Mouse (Mus musculus) induced T-regulatory cell, adult 2 months (primary cell): ENCODE measurements around the gene Aplp2.
"Not testable (repeated sequence)": the region's sequence is repeated elsewhere in the genome, so short reads cannot be mapped to it uniquely, and the experiment has no call there.

Source experiments
- DNase-seq: peaks from one replicate; pipeline ENCODE4 v3.0.0-alpha.2; 2012; ENCODE audit warnings: low read depth

Aplp2 gene

DNA sequence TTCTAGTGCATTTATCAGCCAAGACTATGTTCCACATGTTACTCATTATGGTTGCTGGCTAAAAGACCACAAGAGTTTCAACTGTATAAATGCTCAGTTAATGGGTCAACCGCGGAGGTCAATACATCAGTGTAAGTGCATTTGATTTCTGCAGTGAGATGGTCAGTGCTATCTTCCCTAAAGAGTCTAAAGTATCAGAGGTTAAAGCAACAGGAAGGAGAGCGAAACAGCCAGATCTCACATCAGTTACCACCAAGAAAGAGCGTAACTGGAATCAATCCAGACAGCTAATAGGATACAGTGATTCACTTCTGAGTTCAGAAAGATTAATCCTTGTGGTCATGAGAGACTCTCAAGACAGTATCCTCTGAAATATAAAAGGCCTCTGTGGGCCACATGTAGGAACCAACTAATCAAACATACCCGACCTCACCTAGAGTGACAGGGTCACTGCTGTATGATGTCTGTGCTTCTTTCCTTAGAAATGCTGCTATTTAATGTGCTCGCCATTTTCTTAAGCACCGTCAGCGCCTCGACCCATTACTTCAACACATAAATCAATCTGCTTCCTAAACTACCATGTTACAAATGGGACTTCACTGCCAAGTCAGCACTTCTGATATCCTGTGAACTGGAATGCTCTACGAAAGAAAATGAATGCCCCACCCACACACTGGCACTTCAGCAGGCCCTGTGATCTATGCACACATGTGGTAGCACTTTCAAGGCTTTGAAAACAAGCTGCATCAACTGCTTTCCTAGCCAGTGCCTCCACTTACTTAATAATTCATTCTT is 30.1 kb downstream of the Aplp2 start:
- DNase-seq = no peak

DNA sequence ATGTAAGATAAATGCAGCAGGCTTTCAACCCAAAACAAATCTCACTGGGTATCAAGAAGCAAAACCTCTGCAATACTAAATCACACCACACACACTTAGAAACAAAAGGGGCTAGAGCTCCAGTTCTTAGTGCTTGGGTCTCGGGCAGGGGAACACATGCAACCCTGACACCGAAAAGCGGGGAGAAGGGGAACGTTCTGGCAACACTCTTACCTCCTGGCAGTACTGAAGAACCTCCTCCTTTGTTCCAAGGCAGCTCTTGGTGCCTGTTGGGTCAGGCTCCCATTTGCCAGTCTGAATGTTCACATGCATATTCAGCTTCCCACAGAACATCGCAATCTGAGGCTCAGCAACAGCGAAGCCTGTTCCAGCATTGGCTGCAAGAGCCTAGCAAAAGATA is 33.9 kb downstream of the Aplp2 start:
- no peak for DNase-seq

DNA sequence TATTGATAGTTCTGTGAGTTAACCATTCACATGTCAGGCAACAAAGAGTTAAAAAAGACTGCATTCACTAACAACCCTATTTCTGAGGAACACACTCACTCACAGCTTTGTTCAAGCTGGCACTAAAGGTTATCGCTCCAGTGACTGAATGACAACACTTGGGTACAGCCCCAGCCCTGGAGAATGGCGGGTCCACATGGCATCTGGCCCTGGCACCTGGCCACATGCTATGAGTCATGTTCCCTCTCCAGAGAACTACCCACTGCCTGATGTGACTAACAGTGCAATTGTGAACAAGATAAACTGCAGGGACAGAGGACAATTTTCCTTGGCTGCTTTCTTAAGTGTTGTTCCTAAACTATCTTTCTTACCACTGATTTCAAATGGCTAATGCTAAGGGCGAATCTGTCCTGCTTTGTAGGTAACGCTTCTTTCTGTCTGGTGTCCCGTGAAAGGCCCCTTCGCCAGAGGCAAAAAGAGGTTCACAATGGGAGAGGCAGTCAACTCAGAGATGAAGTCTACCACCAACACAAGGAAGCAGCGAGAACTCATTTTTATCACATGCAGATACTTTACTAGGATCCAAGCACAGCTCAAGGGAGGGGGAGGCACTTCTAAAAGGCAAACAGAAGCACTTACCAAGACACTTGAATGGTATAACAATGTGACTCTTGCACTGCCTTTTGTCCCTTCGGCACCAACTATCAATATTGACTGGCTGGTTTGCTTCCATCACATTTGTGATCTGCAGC is 35.1 kb downstream of the Aplp2 start:
- no peak for DNase-seq

DNA sequence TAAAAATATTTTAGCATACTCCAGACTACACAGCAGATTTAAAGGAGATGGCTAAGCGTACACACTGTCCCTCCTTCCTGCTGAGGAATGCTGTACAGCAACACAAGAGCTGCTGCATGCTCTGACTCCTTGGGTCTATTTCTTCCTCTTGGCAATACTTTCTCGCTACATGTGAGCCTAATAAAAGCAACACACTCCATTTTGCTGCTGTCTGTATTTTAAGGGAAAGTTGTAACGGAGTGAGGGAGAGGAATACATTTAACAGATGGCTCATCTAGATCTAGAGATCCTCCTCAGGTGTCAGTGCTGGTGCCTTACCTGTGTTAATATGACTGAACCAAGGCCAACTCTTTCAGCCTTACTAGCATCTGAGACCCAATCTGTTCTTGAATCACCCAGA is 35.6 kb downstream of the Aplp2 start:
- DNase-seq = no peak

DNA sequence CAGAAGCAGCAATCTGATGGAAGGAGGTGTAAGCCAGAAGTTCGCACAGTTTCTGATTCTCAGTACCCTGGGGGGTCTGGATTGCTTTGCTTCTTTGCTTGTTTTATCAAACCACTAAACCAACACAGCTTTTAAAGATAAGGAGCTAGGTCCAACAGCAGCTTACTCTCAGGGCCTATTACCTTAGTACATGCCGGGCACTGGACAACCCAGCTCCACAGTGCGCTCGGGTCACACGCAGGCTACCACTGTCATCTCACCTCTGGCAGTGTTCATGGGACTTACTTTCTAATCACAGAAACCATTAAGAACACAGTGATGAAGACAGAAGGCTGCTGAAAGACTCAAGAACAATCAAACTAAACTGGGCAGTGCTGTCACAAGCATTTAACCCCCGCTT is 36.3 kb downstream of the Aplp2 start:
- no peak for DNase-seq

DNA sequence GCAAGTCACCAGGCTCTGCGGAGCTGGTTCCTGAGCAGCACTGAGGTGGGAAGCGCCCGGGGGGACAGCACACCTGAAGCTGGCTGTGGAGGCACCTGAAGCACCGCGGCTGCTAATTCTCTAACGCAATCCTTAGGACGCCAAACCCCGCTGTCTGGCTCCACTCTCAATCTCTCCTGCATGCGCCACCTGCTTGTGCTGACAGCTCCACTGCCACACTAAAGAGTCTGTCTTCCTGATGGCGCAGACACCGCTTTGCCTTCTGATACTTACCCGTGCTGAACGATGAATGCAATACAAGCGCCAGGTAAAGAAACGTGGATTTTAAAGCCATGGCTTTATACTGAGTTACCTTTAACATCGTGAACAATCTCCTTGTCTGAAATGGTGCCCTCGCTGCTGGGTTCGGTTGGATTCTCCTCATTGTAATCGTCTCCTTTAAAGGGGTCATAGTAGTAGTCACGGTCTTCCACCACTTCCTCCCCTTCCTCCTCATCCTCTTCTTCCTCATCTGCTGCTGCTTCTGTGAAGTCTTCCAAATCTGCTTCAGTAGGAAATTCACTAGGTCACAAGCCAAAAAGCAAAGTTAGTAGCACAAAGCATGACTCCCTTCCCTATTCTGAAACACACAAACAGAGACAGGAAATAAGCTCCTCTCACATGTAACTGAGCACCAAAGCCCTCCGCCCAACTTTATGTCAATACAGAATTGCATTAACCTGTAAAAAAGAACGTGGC is 43.1 kb downstream of the Aplp2 start:
- DNase-seq = no peak

DNA sequence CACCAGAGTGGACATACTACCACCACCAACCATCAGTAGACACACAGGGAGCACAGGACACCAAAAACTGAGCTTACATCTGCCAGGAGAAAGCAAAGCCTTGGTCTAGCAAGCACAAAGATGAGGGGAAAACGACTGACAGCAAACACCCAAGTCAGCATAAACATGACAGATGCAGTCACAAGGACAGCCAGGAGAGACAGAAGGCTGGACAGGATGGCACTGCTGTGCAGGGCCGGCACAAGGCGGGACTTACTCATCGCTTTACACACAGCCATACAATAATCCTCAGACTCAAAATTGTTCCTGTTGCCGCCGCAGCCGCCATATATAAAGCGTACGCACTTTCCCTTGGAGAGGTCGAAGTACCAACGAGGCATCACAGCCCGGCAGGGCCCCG is 44.3 kb downstream of the Aplp2 start:
- no peak for DNase-seq

DNA sequence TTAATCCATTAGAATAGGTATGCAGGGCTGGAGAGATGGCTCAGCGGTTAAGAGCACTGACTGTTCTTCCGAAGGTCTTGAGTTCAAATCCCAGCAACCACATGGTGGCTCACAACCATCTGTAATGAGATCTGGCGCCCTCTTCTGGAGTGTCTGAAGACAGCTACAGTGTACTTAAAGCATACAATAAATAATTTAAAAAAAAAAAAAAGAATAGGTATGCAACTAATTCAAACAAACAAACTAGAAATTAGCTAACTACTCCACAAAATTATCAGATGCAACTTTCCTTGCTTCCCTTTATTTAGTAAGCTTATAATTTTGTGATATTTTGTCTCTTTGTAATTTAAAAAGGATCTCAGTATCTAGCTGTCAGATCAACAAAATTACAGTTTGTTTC is 46.1 kb downstream of the Aplp2 start:
- not testable (repeated sequence) for DNase-seq

DNA sequence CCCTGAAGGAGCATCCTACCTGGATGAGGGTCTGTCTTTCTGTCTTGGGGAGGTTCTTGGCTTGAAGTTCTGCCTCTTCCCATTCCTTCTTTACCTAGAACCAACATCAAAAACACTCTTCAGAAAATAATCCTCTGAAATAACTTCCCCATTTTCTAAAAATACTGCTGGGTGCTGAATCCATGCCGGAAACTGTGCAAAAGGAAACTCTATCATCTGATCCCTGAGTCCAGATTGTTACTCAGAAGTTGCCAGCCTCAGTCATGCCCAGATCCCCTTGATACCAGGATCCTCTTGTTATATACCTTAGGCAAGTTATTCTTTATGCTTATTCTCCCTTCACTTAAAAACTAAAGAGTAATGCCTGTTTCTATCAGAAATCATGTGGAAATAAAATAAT is 48.3 kb downstream of the Aplp2 start:
- no peak for DNase-seq

DNA sequence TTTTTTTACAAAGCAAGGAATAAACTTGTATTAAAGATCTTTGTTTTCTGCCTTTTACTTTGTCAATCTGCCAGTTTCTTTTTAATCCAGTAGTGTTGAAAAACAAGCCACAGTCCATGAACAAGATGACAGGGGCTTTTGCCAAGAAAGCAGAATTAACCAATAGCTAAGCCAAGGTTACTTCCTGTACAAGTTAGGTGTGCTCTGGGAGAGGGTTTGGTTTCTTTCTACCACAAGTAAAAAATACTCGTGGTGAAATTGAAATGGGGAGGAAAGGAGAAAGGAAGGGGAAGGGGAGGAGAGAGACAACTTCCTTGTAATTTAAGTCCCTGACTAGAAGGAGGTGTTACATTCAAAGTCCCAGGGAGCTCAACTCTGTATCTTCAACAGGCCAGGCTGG is 48.7 kb downstream of the Aplp2 start:
- no peak for DNase-seq

DNA sequence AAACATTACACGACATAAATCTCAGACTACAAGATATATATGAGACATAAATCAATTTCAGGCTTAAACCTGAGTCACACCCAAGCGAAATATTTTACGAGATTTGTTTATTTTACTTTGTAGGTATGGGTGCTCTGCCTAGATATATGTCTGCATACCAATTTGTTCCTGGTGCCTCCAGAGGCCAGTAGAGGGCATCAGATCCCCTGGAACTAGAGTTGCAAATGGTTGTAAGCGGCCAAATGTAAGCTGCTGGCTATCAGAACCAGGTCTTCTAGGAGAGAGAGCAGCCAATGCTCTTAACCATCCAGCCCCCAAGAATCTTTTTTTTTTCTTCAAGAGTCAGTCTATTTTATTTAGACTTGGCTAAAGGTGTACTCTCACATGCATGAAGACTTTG is 51.7 kb downstream of the Aplp2 start:
- peak; percentile 39 for DNase-seq

DNA sequence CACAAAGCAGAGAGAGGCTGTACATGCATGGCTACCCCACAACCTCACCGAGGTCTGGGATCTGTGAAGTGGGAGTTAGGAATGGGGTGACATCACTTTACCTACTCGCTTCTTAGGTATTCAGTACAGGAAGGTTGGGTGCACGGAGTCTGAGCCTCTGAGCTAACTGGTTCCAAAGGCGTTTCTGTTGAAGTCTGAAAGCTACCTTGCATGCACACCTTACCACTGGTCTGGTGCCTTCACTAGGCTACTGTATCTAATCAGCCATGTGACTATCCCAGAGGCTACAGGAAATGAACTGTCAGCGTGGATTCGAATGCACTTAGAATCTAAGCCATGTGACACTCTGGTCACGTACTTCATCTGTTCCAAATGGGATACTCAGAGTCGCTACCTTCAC is 55.0 kb downstream of the Aplp2 start:
- no peak for DNase-seq

DNA sequence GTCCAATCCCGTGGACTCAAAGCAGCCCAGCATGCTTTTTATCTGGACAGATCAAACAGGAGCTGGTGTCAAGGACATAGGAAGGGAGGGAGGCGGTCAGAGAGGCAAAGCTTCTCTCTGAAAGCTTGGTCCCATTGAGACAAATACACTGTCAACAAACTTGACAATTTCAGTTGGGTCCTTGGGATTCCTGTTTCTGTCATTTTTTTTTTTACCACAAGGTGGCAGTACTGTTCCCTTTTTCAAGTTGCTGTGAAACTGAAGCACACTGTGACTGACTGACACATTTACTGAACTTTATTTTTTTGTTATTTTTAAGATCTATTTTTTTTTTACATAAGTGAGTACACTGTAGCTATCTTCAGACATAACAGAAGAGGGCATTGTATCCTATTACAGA is 60.6 kb downstream of the Aplp2 start:
- DNase-seq = peak; percentile 82

DNA sequence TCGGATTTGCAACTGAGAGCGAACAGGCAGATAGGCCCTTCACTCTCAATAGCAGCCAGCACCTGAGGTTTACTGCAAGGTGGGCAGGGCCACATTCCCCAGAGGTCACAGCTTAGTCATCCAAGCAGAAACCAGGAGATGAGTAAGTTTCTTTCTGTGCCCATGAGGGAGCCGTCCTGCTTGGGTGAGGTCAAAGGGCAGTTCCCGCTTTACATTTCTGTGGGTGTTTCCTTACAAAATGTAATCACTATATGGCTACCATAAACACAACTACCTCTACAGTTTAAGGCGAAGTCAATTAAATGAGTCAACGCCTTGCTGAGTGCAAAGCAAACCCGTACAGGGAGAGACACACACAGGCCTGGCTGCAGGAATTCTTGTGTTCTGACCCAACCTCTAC is 63.5 kb downstream of the Aplp2 start:
- no peak for DNase-seq

DNA sequence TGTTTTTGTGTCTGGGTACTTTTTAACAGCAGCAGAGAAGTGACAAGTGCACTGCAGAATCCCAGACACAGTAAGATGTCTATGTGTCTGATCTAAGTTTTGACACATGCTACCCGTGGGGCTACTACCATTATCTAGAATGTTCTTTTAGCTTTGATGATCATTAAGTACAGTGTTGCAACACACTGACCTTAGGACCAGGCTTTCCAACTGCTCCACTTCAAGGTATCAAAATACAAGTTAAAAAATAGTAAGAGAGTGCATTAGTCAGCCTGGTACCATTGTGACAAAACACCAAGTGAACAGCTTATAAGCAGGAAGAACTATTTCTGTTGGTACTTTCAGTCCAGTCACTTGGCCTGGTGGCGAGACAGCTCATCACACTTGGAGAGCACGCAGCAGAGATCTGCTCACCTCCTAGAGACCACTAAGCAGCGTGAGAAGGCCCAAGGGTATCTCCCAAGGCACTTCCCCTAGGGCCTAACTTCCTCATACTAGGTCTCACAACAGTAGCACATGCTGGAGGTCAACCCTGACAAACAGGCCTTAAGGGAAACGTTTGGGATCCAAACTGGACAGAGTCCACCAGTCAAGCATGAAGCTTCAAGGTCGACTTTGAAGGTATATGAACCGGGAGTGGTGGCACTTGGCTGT is 66.2 kb downstream of the Aplp2 start:
- DNase-seq = no peak

DNA sequence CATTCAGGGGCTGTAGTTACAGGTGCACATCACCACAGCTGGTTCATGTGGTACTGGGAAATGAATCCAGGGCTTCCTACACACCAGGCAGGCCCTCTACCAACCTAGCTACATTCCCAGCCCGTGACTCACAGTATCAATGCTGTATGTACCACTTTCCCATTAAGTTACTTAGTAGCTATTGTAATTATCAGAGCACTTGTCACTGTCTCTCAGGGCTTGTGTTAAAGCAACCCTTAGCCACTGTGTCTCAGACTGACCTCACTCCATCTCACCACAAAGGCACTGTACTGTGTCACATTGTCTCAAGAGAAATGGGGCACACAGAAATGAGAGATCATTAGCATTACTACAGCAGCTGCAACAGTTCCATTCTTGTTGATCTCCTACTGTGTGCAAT is 68.7 kb downstream of the Aplp2 start:
- no peak for DNase-seq

DNA sequence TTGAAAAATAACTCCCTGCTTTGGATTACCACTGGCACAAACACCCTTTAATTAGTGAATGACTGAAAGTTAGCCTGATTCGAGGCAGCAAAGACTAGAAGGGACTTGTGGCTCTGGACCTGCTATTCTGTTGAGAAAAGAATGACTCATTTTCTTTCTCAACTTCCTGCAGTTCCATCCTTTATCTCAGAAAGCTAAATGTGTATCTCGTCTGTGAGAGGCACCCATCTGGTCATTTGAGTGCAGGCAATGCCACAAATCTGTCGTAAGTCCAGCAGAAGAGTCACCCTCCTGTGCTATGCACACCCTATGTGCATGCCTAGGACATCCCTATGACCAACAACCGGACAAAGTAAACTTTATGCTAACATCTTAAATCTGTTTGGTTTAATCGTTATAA is 78.5 kb downstream of the Aplp2 start:
- no peak for DNase-seq

DNA sequence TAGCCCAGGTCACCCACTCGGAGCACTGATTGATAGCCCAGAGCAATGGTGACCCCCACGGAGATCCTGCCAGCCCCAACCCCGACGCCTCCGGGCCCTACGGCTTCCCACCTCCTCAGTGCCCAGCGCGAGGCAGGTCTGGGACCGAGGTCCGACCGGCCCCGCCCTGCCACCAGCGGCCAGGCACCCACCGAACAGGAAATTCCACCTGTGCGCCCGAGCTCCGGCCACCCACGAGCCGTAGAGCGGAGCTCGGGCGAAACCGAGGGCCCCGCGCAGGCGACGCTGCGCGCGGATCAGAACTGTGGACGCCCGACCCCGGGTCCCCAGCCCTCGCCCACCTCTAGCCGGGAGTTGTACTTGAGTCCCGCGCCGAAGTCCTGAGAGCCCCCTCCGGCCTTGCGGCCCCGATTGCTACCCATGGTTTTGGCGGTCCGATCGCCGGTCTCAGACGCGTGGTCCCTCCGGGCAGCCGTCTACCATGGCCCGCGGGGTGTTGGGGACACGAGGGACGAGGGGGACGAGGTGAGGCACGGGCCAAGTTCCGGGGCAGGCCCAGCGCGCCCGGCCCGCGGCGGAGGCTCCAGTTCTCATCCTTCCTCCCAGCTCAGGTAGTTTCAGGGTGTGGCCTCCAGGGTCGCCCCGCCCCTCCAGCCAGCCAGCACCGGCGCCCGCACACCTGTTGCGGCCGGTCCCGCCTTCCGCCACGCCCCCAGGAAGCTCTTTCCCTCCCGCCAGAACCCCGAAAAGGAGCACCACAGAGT is 80.2 kb downstream of the Aplp2 start, which contains the start of gene St14:
TSS of gene St14 (minus strand) at position 649 of the 764 bp plus-strand sequence.
- peak; percentile 74 for DNase-seq

DNA sequence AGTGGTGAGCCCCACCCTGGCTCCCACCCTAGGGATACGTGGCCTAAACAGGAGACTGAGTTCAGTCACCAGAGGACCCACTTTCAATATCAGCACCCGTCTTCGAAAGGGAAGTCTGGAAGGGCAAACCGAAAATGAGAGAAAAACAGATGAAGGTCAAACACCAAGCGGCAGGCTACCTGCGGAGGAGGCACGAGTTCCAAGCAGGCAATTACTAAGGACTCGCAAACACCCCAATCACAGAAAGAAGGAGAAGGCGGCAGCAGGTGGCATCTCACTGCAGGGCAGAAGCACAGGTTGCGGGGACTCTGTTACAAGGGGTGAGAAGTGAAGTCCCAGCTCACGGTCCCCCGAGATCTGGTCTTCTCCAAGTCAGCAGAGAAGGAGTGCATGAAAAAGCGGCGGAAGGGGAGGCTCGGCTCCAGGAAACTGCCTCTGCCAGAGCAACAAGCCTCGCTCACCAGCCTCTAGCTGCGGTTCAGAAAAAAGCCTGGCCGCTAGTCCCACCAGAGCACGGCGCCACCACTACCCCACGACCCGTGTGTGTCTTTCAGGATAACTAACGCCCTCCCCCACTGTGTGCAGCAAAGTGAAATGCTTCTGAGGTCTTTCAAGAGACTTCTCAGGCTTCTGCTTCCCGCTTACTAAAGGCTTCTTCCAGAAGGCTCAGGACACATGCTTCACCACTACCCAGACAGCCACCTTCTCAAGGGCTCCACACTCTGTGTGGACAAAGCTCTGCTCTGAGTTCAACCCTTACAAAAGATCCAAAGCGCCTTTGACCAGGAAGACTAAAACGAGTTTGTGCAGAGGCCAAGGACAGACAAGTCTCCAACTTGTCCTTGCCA is 81.0 kb downstream of the Aplp2 start:
- peak; percentile 59 for DNase-seq

DNA sequence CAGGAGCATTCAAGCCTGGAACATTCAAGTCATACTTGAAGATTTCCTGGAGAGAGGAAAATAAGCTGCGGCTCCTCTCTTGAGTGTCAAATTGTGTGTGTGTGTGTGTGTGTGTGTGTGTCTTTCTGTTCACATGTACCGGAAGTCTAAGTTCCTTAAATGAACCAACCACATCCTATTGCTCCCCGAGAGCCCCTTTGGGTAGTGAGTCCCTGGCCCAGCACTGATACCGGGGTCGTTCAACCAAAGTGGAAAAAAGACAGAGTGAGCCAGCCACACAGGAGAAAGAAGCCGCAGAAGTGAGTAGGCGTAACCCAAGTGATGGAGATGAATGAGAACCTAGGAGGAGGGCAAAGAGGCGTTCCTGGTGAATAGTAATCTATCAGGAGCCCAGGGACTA is 81.7 kb downstream of the Aplp2 start:
- DNase-seq = peak; percentile 72
